Mouse (Mus musculus) lung, postnatal 25 days (tissue): ENCODE measurements at regions not wholly inside any gene's neighbourhood (a gene's known extent, or its start where the extent isn't known, plus 50 kb on each side); places are given as distances from the start of the nearest gene placed in this dataset.

Experiments used
- DNase-seq: peaks from one replicate; pipeline ENCODE4 v3.0.0; 2022; ENCODE audit warnings: low spot score

GRCm38 (mm10) chr19:36235131-36235530 lies 113.0 kb upstream of the Pcgf5 start:
- DNase-seq, result no peak

DNA sequence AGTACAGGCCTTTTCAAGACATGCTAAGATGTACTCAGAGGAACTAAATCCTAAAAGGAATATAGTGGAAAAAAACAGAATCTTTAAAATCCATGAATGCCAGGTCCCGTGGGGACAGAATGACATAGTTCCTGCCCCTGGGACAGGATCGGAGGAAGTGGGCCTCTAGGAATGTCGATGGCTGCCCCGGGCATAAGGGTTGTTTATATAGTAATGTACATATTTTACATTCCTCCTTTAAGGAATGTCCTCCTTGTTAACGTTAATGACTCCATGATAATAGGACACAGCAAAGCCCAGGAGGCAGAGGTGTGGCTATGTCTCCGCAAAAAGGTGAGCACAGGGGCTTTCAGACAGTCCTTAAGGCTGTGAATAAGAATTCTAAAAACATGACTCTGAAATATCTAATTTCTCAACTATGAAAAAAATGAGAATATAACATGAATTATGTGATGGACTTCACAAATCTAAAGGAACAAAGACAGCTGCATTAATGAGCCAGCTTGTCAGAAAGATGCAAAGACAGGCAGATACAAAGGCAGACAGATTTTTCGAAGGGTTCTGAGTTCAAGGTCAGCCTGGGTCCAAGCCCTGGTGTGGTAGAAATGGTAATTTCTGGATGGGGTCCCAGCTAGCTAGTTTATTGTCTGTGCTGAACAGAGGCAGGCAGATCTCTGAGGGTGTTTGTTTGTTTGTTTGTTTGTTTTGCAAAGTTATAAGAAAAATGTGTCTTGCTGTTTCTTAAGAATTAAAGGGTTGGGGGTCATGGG lies 111.3 kb upstream of the Pcgf5 start:
- no peak for DNase-seq

DNA sequence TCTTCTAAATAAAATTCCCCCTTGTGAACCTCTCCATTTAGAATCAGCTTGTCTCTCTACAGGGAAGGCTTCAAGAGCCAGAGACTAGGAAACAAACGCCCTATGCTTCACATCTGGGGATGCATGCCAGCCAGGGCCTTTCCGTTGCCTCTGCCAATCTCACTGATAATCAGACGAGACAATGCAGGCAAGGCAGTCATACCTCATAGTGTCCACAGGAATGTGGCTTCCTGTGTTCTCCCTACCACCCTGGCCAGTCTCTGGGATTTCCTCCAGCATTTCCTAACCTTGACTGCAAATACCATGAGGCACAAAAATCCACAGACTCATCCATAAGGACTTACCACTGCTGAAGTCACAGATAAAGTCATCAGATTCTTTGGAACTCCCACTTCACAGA lies 110.4 kb upstream of the Pcgf5 start:
- DNase-seq, result no peak

- DNase-seq, result no peak
Measured at GRCm38 (mm10) chr19:36238536-36238935, 109.6 kb upstream of the Pcgf5 start.

DNA sequence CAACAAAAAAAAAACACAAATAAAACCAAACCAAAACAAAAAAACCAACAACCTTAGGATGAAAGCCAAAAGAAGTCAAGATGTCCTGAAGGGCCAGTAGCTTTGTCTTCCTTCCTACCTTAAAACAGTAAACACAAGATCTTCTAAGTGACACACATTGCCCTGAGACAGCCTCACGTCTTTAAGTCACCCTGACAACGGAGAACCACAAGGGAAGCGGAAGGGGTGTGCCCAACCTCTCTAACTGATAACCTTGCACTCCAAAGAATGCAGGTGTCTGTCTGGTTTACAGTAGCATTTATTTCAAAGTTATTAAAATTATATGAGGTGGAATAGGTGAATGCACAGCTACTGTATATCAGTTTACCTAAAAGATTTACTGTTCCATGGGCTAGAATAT lies 105.7 kb upstream of the Pcgf5 start:
- peak; percentile 28 for DNase-seq

DNA sequence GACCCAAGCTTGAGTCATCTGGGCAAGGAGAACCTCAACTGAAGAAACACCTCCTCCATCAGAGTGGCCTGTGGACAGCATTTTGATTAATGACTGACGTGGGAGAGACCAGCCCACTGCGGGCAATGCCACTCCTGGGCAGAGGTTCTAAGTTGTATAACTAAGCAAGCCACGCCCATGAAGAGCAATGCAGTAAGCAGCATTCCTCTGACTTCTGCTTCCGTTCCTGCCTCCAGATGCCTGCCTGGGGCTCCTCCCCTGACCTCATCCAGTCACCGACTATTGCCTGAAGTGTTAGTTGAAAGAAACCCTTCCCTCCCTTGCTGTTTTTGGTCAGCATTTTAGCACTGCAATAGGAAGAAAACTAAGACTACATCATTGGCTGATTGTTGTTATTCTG lies 105.2 kb upstream of the Pcgf5 start:
- no peak for DNase-seq

GRCm38 (mm10) chr19:36252522-36252921 lies 95.6 kb upstream of the Pcgf5 start:
- no peak for DNase-seq

GRCm38 (mm10) chr19:36257748-36258538 lies 90.2 kb upstream of the Pcgf5 start:
- no peak for DNase-seq

DNA sequence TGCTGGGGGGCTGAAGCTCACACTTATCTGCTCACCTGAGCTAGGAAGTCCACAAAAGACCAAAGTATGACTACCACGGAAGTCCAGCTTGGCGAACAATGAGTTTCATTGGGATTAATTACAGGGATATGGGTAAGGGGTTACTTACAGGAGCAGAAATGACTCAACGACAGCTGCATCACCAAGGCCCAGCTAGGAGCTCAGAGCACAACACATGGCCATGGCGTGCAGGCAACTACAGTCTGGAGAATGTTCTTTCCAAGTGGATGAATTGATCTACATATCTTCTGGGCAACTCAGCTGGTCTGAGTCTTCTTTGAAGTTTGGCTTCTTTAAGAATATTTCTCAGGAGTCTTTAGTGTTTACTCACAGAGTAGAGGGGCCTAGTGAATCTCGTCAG lies 86.3 kb upstream of the Pcgf5 start:
- no peak for DNase-seq

DNA sequence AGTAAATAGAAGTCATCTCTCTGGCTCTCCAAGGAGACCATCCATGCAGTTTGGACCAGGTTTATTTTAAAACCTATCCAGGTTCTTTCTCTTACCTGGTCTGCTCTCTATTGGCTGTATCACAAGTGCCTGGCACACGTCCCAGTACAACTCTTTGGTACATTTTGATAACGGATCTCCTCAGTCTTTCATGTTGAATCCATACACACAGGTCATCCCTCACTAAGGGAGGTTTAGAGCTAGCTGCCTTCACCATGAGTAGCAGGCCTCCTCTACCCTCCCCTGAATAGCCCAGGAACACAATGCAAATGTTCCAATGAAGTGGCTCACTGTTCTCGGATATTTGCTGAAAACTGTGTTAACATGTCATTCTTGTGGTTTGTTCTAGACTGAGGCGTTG lies 84.2 kb upstream of the Pcgf5 start:
- DNase-seq, result no peak

- DNase-seq, result no peak
Measured at GRCm38 (mm10) chr19:36264397-36264796, 83.7 kb upstream of the Pcgf5 start.

GRCm38 (mm10) chr19:36265276-36265675 lies 82.8 kb upstream of the Pcgf5 start:
- no peak for DNase-seq

GRCm38 (mm10) chr19:36266346-36266745 lies 81.8 kb upstream of the Pcgf5 start:
- no peak for DNase-seq

DNA sequence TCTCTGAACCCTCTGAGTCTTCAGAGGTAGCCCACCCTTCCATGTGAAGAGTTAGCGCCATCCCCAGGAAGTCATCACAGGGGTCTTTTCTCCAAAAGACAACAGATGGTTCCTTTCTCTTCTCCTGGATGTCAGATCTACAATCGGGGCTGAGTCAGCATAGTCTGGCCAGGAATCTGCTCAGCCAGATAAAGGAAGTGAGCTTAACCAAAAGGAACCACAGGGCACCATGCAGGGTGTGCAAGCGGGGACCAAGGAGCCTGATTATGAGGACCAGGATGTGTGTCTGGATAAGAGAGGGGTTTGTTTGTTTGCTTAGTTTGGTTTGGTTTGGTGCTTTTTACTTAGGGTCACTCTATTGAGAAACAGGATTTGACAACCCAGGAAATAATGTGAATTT lies 74.6 kb upstream of the Pcgf5 start:
- no peak for DNase-seq

- DNase-seq, result no peak
Measured at GRCm38 (mm10) chr19:36285465-36285864, 62.6 kb upstream of the Pcgf5 start.

DNA sequence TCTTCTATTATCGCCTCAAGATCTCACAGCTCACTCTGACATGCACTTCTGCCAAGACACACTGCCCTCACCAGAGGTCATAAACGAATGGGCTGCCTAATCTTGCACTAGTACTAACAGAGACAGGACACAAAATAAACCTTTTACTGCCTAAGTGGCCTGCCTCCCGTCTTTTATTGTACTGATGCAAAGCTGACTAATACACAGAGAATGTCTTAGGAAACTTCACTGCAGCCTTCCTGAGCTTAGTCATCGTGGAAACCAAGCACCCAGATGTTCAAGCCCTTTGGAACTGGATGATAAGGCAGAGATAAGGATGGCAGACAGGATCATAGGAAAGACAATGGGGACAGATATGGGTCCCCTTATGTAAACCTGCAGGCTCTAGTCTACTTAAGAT lies 57.3 kb upstream of the Pcgf5 start:
- DNase-seq, result no peak

GRCm38 (mm10) chr19:36293177-36293969 lies 54.7 kb upstream of the Pcgf5 start:
- no peak for DNase-seq
